Mouse (Mus musculus) ES-E14 (cell line): ENCODE results near the gene Vsnl1.

ENCODE experiments used
- CHD2 ChIP-seq: IDR thresholded peaks from 2 replicates; pipeline ENCODE4 v1.6.1; 2014; ENCODE audit warnings: mild to moderate bottlenecking, low read depth, low read length, inconsistent platforms
- HCFC1 ChIP-seq: IDR thresholded peaks from 2 replicates; pipeline ENCODE4 v1.6.1; 2012; ENCODE audit warnings: low read length, inconsistent platforms, borderline replicate concordance; ENCODE audit not compliant: insufficient read depth
- MAFK ChIP-seq: IDR thresholded peaks from 2 replicates; pipeline ENCODE4 v1.6.1; 2014; ENCODE audit warnings: mild to moderate bottlenecking, low read depth, low read length, inconsistent platforms; ENCODE audit not compliant: insufficient read depth
- ZC3H11A ChIP-seq: IDR thresholded peaks from 2 replicates; pipeline ENCODE4 v1.6.1; 2012; ENCODE audit warnings: low read depth, mild to moderate bottlenecking, inconsistent platforms, low read length, borderline replicate concordance
- ZNF384 ChIP-seq: IDR thresholded peaks from 2 replicates; pipeline ENCODE4 v1.6.1; 2012; ENCODE audit warnings: low read depth, low read length, inconsistent platforms

DNA sequence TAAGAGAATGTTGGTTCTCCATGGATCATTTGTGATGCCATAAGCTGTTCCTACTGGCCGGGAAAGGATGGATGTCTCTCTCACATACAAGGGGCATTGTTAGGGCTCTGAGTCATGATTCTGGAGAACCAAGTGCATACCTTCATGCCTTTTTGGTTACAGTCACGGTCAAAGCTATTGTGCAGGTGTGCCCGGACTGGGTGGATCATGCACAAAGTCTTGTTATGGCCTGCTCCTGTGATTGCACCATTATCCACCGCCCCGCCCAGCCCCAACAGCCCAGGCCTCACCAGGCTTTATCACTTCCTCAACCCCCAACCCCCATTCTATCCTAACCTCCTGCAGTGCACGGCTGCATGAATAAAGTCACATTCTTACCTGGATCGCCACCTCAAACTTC, 47.3 kb downstream of the Vsnl1 start:
- TF ChIP-seq HCFC1 = no peak
- no peak for TF ChIP-seq ZC3H11A
- no peak for TF ChIP-seq ZNF384
- TF ChIP-seq CHD2 = no peak
- no peak for TF ChIP-seq MAFK
